Mouse (Mus musculus) intestine, embryonic 16.5 days (tissue): Measurements from ENCODE around the gene Hdac7. TPM values are rescaled to one million over a fixed set of nuclear protein-coding genes. Genes with fewer than 3 reads are reported as not detected.

Source experiments
- ATAC-seq: fragments of 200-750 bp; cut with Nextera tagmentation; 2 replicates; pipeline ENCODE4 v1.8.0; 2017; ENCODE audit warnings: moderate TSS enrichment, moderate library complexity
- H3K27ac ChIP-seq: fragments of 300-500 bp; sonication (generic); 2 replicates; pipeline ENCODE4 v1.5.1; 2014; ENCODE audit warnings: mild to moderate bottlenecking, low read length
- H3K27me3 ChIP-seq: fragments of 300-500 bp; sonication (generic); replicated peaks from 2 replicates; pipeline ENCODE4 v1.6.1; 2014; ENCODE audit warnings: low read length, control low read depth, mixed read lengths; ENCODE audit not compliant: control insufficient read depth, insufficient read depth
- H3K36me3 ChIP-seq: fragments of 300-500 bp; sonication (generic); 2 replicates; pipeline ENCODE4 v1.6.1; 2014; ENCODE audit warnings: low read length, control low read depth; ENCODE audit not compliant: control insufficient read depth, insufficient read depth
- H3K4me1 ChIP-seq: fragments of 300-500 bp; sonication (generic); 2 replicates; pipeline ENCODE4 v1.6.1; 2014; ENCODE audit warnings: low read length, control low read depth, mixed read lengths; ENCODE audit not compliant: control insufficient read depth, insufficient read depth
- H3K4me2 ChIP-seq: fragments of 300-500 bp; sonication (generic); 2 replicates; pipeline ENCODE4 v1.6.1; 2014; ENCODE audit warnings: low read depth, low read length, control low read depth
- H3K4me3 ChIP-seq: fragments of 300-500 bp; sonication (generic); 2 replicates; pipeline ENCODE4 v1.5.1; 2014; ENCODE audit warnings: mild to moderate bottlenecking, low read length
- H3K9ac ChIP-seq: fragments of 300-500 bp; sonication (generic); 2 replicates; pipeline ENCODE4 v1.6.1; 2014; ENCODE audit warnings: low read depth, low read length
- H3K9me3 ChIP-seq: fragments of 300-500 bp; sonication (generic); 2 replicates; pipeline ENCODE4 v1.6.1; 2016; ENCODE audit warnings: low read length, control low read depth; ENCODE audit not compliant: control insufficient read depth
- WGBS: fragments of 180-500 bp; shearing (Covaris S2); extraction: QIAGEN DNeasy Blood & Tissue Kit; methylation state at CpG from one replicate; pipeline ENCODE4 v1.1.7; 2014; 5-methylcytosine and 5-hydroxymethylcytosine counted together
- polyA plus RNA-seq: library from polyadenylated mRNA; unstranded; fragments of >200 nt; fragmentation: Nextera tagmentation; extraction: Ambion mirVana; gene quantifications from 2 replicates; pipeline ENCODE4 v1.2.1, GENCODE M21; 2015

The Hdac7 gene
- polyA plus RNA-seq, 1 experiment from 2014 or later, result 15.8 TPM

- H3K4me1 ChIP-seq, result peaks cover 17% of the 10 kb centered on the region
- no peak overlapping the region for H3K27ac ChIP-seq
- H3K9ac ChIP-seq, result no peak overlapping the region
- H3K9me3 ChIP-seq, result no peaks in the 10 kb centered on the region
- H3K36me3 ChIP-seq, result no peaks in the 10 kb centered on the region
- WGBS, result 72% methylated on average over 2 of the region's 2 CpGs
- no peak overlapping the region for H3K4me3 ChIP-seq
- H3K4me2 ChIP-seq, result no peak overlapping the region
- H3K27me3 ChIP-seq, result no peaks in the 10 kb centered on the region
- ATAC-seq, result no peak
Observed at GRCm38 (mm10) chr15:97751676-97752075, 92.6 kb downstream of the Hdac7 start.

GRCm38 (mm10) chr15:97750697-97751096 is 93.6 kb downstream of the Hdac7 start:
- peaks cover 17% of the 10 kb centered on the region for H3K4me1 ChIP-seq
- ATAC-seq, result peak; percentile 67
- H3K4me3 ChIP-seq, result no peak overlapping the region
- peak overlapping the region; percentile 33 for H3K27ac ChIP-seq
- no peaks in the 10 kb centered on the region for H3K36me3 ChIP-seq
- 0 out of 2 replicates have a peak overlapping the region, but pooled peaks have one; percentile 13 for H3K4me2 ChIP-seq
- no peaks in the 10 kb centered on the region for H3K9me3 ChIP-seq
- H3K9ac ChIP-seq, result peak overlapping the region; percentile 35; the same call in 1 of the 2 replicates
- 25% methylated on average over 12 of the region's 12 CpGs for WGBS
- no peaks in the 10 kb centered on the region for H3K27me3 ChIP-seq

- Histone ChIP-seq H3K36me3 (no peaks in the 10 kb centered on the region), H3K4me3 (no peak overlapping the region), H3K9me3 (no peaks in the 10 kb centered on the region), H3K4me2 (no peak overlapping the region), H3K27ac (no peak overlapping the region), H3K27me3 (no peaks in the 10 kb centered on the region), H3K9ac (no peak overlapping the region), H3K4me1 (peaks cover 19% of the 10 kb centered on the region)
- 87% methylated on average over 13 of the region's 13 CpGs for WGBS
- ATAC-seq, result no peak
Observed at GRCm38 (mm10) chr15:97749841-97750240, 94.5 kb downstream of the Hdac7 start.

GRCm38 (mm10) chr15:97749397-97749796 is 94.9 kb downstream of the Hdac7 start:
- Histone ChIP-seq H3K27me3 (no peaks in the 10 kb centered on the region), H3K9me3 (no peaks in the 10 kb centered on the region), H3K4me2 (no peak overlapping the region), H3K4me1 (peaks cover 15% of the 10 kb centered on the region), H3K9ac (no peak overlapping the region), H3K36me3 (no peaks in the 10 kb centered on the region), H3K4me3 (no peak overlapping the region), H3K27ac (no peak overlapping the region)
- 85% methylated on average over 9 of the region's 9 CpGs for WGBS
- ATAC-seq, result no peak

GRCm38 (mm10) chr15:97748964-97749363 is 95.3 kb downstream of the Hdac7 start:
- H3K27me3 ChIP-seq, result no peaks in the 10 kb centered on the region
- no peak overlapping the region for H3K9ac ChIP-seq
- no peak overlapping the region for H3K4me3 ChIP-seq
- WGBS, result 88% methylated on average over 4 of the region's 4 CpGs
- H3K27ac ChIP-seq, result no peak overlapping the region
- no peaks in the 10 kb centered on the region for H3K9me3 ChIP-seq
- H3K4me1 ChIP-seq, result peaks cover 13% of the 10 kb centered on the region
- no peak overlapping the region for H3K4me2 ChIP-seq
- H3K36me3 ChIP-seq, result no peaks in the 10 kb centered on the region
- no peak for ATAC-seq

GRCm38 (mm10) chr15:97748309-97748708 is 96.0 kb downstream of the Hdac7 start:
- Histone ChIP-seq H3K9me3 (no peaks in the 10 kb centered on the region), H3K27me3 (no peaks in the 10 kb centered on the region), H3K27ac (no peak overlapping the region), H3K4me3 (no peak overlapping the region), H3K9ac (no peak overlapping the region), H3K4me2 (no peak overlapping the region), H3K36me3 (no peaks in the 10 kb centered on the region), H3K4me1 (peaks cover 13% of the 10 kb centered on the region)
- no peak for ATAC-seq
- 67% methylated on average over 10 of the region's 10 CpGs for WGBS

GRCm38 (mm10) chr15:97747486-97747885 is 96.8 kb downstream of the Hdac7 start:
- WGBS, result 88% methylated on average over 4 of the region's 4 CpGs
- H3K36me3 ChIP-seq, result no peaks in the 10 kb centered on the region
- H3K4me3 ChIP-seq, result no peak overlapping the region
- ATAC-seq, result no peak
- peaks cover 13% of the 10 kb centered on the region for H3K4me1 ChIP-seq
- no peak overlapping the region for H3K4me2 ChIP-seq
- H3K9ac ChIP-seq, result no peak overlapping the region
- H3K9me3 ChIP-seq, result no peaks in the 10 kb centered on the region
- H3K27me3 ChIP-seq, result no peaks in the 10 kb centered on the region
- no peak overlapping the region for H3K27ac ChIP-seq

GRCm38 (mm10) chr15:97746748-97747147 is 97.6 kb downstream of the Hdac7 start:
- WGBS, result 93% methylated on average over 24 of the region's 24 CpGs

GRCm38 (mm10) chr15:97746278-97746677 is 98.0 kb downstream of the Hdac7 start:
- Histone ChIP-seq H3K9ac (no peak overlapping the region), H3K27me3 (no peaks in the 10 kb centered on the region), H3K4me3 (no peak overlapping the region), H3K4me2 (no peak overlapping the region), H3K9me3 (no peaks in the 10 kb centered on the region), H3K36me3 (no peaks in the 10 kb centered on the region), H3K4me1 (peaks cover 13% of the 10 kb centered on the region), H3K27ac (no peak overlapping the region)
- no peak for ATAC-seq
- WGBS, result 85% methylated on average over 10 of the region's 10 CpGs

More at GRCm38 (mm10) chr15:97746748-97747147, 97.6 kb downstream of the Hdac7 start:
- no peaks in the 10 kb centered on the region for H3K36me3 ChIP-seq
- H3K9ac ChIP-seq, result no peak overlapping the region
- peaks cover 13% of the 10 kb centered on the region for H3K4me1 ChIP-seq
- ATAC-seq, result no peak
- H3K9me3 ChIP-seq, result no peaks in the 10 kb centered on the region
- no peak overlapping the region for H3K4me3 ChIP-seq
- no peak overlapping the region for H3K27ac ChIP-seq
- no peaks in the 10 kb centered on the region for H3K27me3 ChIP-seq
- H3K4me2 ChIP-seq, result no peak overlapping the region

GRCm38 (mm10) chr15:97745331-97745730 is 99.0 kb downstream of the Hdac7 start:
- peaks cover 5% of the 10 kb centered on the region; the same call in 1 of the 2 replicates for H3K4me1 ChIP-seq
- no peak overlapping the region for H3K4me3 ChIP-seq
- H3K9me3 ChIP-seq, result no peaks in the 10 kb centered on the region
- no peak for ATAC-seq
- H3K27ac ChIP-seq, result peak overlapping the region; percentile 45
- WGBS, result 63% methylated on average over 10 of the region's 10 CpGs
- H3K9ac ChIP-seq, result no peak overlapping the region
- H3K36me3 ChIP-seq, result no peaks in the 10 kb centered on the region
- no peak overlapping the region for H3K4me2 ChIP-seq
- H3K27me3 ChIP-seq, result no peaks in the 10 kb centered on the region
